Mouse (Mus musculus) megakaryocyte, adult 5-6 weeks (primary cell): Measurements from ENCODE around the gene Bmpr1b. TPM values are rescaled to one million over a fixed set of nuclear protein-coding genes. Genes with fewer than 3 reads are reported as not detected.

Source experiments
- ATAC-seq: 2 replicates; pipeline ENCODE4 v1.8.0; 2016; ENCODE audit warnings: mild to moderate bottlenecking, inconsistent platforms; ENCODE audit not compliant: poor library complexity, severe bottlenecking
- total RNA-seq, 2 experiments: library from RNA; stranded (forward) in 1 of 2; stranded (reverse) in 1 of 2; fragments of 153-499, 151-499 nt in 1 of 2; fragments of 221-1000, 200-1000 nt in 1 of 2; gene quantifications; 2 replicates each; pipeline versions ENCODE4 v1.2.3 to v1.2.4; 2015 to 2017

The Bmpr1b gene
- total RNA-seq, 2 experiments from 2014 or later = not detected

DNA sequence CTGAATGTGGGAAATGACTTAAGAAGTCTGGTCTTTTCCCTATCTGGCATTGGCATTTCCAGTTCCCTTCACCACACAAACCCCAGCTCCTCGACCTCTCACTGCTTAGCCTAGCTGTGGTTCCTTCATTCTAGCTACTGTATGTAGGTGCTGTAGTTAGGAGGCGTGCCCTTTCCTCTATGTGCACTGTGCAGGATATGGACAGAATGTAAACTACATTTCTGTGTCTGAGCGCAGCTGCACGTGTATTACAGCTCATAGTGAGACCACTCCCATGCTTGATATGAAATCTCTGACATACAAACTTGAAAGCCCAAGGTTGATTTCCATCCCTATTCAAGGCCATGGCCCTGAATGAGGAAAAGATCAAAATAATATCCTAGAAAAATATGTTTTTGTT, 252.1 kb downstream of the Bmpr1b start:
- ATAC-seq = no peak

DNA sequence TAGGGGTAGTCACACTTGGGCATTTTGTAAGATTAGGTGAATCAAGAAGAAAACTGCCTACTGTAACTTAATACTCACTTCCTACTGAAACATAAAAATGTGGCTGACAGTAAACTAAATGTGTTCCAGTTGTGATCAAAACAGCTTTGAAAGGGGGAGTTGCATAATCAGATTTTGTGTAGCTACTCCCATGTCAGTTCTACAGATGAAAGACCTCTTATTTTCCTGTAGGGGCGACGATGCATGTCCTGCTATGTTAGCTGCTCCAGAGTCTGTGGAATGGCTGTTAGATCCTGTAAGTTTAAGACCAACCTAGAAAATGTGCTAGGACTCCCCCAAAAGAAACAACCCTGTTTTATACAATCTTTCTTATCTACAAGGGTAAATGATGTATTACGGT, 253.2 kb downstream of the Bmpr1b start:
- ATAC-seq = no peak

DNA sequence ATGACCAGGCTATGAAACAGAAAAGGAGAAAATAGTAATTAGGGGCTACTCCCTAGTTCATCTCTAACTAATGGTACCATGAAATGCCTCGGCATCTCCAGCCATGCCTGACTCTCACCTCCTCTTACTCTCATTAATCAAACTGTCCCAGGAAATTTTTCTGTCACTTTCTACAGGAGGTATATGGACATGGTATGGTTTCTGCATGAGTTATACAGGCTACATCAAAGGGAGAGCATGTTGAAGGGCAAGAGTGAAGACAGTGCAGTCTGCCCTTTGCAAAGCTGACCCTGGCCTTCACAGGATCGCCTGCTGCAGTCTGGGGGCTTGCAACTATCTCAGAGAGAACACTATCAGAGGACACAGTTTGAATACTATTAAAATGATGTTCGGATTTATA, 254.6 kb downstream of the Bmpr1b start:
- ATAC-seq = no peak

DNA sequence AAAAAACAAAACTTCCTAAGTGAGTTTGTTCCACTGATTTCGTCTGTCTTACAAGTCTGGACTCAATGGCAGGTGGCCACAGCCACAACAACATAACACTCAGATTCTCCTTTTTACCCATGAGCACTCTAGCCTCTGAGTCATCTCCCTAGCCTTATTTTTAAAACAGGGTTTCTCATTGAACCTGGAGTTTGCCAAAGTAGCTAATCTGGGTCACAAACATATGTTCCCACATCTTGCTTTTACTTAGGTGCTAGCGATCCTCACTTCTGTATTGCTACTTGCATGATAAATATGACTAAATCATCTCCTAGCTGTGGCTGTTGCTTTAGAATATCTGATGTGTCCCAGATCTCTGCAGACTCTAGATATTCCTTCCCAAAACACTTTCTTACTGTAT, 260.1 kb downstream of the Bmpr1b start:
- no peak for ATAC-seq

DNA sequence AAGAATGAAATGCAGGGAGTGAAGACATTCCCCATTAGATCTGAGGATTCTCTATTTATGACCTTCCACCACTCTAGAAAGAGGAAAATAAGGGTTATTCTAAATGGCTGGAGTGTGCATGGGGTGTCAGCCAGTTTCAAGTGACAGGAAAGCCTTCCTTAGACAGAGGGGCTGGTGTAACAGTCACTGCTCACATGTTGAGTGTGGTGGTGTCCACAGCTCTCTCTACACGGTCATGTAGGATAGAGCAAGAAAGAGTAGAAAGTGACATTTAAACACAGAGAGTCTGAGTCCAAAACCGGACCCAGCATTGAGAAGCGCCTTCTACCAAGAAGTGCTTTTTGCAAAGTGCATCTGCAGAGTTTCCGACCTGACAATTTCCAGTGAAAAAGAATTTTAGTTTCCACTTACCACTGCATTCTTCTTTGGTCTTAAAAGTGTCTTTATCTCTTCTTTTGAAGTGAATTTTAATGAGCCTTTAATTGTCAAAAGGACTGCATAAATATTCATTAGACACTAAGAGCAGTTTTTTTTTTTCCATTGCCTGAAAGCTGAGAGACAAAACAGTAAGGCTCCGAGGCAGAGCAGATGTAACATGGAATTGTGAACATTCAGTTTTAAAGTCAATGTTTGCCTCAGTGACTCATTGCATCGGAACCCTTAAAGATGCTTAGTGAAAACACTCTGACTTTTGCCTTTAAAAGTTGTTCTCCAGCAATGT, 263.2 kb downstream of the Bmpr1b start:
- no peak for ATAC-seq

DNA sequence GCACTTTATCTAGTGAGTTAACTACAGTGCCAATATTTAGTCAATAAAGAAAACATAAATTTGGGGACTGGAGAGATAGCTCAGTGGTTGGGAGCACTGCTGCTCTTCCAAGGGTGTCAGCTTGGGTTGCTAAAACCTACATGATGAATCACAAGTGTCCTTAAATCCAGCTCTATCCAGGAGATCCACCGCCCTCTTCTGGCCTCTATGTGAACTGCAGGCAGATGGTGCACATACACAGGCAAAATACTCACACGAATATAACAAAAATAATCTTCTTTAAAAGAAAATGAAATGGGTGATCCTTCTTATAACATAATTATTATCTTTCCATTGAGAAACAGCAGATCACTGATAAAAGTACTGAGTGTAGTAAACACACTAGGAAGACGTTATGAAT, 268.9 kb downstream of the Bmpr1b start:
- ATAC-seq = no peak

DNA sequence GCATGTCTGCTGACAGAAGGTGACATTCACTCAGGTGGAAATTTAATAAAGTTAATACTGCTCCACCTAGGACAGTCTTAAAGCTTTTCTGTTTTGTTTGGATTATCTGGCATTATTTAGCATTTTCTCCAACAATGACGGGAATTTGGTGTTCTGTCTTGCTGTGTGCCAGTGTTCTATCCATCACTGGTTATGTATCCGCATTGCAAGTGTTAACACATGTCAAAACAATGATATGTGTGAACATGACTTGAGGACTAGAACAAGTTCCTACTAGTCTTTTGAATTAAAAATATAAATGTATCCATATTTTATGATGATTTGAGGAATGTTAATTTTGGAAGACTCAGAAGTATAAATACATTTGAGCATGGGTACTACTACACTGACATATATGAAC, 269.7 kb downstream of the Bmpr1b start:
- no peak for ATAC-seq

DNA sequence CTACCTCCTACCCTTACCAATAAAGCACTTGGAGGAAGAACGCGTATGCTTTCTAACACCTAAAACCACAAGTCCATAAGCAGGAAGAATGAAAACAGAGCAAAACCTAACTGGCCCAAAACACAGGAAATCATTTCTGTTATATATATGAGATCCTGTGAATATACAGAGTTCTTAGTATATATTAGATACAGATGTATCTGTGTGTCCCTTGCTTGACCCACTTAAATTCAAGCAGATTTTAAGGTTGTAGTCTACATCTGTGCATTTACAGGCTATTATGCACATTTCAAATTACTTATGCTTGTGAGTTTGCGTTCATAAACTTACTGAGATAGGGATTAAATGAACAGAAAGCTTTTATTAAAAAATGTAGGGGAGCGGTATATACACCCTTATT, 271.5 kb downstream of the Bmpr1b start:
- ATAC-seq = no peak

DNA sequence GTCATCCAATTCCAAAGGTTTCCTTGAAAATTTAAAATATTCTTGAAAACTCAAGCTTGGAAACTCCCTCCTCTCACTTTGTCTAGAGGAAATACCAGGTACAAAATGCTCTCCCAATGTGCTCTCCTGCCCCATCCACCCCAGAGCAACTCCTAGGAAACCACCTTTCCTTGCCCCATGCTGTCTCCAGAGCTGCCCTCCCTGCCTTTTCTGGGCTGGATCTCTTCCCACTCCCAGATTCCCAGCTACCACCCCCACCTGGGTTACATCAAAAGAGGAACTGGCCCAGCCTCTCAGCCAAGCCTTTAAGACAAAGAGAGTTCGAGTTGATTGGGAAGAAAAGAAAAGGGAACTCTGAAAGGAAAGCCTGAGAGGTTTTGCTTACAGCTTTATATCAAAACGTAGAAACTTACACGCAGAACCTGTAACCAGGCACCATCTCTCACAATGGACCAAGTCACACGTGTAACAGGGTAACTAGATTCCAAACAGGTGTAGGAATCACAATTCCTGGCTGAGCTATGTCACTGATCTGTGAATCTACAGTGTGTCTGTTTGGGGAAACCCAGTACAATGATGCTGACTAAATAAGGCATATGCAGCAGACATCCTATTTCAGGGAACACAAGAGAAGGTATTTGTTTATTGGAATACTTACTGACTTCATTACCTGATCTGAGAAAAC, 272.2 kb downstream of the Bmpr1b start:
- ATAC-seq = no peak

DNA sequence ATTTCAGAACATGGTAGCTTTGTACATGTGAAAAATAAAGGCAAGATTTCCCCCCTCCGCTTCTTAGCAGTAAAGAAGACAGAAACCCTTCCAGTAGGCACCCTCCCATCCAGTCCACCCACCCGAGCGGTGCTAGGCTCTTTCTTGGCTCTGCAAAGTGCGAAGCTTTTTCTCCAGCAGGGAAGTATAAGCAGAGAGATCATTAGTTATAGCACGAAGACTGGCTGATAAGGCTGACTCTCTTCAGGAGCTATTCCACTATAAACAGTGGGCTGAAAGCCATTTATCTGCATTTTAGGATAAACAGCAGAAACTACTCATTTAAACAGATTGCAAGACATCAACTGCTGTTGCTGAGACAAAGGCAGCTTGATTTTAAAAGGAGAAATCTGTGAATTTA, 274.1 kb downstream of the Bmpr1b start:
- ATAC-seq = no peak

DNA sequence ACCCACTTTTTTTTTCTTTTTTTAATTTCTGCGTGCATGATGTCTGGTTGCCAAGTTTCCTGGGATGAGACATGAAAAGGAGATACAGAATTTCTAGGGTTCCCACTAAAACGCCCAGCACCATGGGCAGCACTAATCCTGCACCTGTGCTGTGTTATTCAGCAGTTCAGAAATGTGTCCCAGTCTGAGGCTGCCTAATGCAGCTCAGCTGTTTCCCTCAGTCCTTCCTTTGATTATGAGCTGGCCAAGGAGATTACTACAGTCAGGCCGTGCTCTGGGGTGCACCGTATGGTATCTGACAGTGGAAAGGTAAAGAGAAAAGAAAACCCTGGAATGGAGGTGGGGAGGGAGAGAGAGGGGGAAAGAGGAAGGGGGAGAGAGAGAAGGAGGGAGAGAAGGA, 278.6 kb downstream of the Bmpr1b start:
- ATAC-seq = no peak

DNA sequence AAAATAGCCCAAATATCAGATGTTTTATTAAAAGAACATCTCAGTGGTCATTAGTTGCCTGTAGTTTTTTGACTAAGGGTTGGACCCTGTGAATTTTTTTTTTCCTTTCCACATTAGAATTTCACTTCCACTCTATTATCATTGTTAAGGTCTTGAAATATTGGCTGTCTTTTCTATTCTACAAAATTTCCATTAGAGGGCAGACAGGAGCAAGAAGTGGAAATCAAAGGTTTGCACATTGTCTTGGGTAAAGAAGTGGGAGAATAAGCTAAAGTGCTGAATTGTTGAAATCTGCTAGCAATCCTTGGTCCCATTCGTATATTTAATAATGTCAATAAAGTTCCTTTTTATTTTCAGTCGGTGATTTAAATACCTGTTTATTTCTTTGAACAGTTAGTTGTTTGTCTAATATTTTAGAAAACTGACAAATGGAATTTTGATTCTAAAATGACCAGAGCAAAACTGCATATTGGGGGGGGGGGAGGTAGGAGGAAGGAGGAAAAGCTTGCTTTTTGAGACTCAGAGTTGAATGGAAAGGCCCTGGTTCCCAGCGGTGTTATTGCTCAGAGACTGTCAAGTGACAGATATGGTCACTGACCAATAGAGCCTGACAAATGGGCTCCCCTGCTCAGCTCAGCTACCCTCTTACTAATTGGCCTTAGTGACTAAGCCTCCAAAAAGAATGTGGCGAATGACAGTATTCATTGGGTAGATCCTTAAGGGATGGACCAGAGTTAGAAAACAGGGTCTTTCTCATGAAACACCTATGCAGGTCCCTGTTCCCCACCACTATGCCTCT, 281.6 kb downstream of the Bmpr1b start:
- ATAC-seq = no peak

DNA sequence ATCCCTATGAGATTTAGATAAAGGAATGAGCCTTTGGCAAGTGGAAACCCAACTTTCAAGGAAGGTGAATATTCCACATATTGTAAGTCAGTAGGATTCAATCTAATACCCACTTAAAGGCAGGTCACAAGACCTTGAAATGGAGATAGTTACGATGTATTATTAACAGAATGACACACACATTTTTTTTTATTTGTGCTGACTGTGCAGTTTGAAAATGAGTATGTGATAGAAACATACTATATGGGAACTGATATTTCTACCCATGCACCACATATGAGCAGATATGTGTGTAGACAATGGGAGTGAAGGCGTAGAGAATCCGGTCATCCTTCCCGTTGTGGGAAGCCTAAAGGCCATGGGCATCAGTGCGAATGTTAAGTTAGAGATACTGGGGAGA, 285.0 kb downstream of the Bmpr1b start:
- ATAC-seq = no peak

DNA sequence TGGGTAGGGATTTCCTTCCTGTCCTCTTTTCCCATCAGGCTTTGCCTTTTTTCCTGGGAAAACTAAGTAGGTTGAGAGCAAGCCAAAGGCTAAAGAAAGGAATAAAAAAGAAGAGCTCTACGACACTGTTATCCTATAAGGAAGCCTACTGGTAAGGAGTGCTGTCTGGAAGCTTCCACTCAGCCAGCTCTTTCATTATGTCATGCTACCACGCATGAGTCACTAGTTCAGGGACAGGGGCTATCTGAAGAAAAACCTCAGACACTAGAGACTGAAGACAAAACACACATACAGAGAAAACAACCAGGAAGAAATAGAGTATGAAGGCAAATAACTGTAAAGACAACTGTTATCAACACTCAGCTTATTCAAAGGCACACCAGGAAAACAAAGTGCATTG, 286.7 kb downstream of the Bmpr1b start:
- no peak for ATAC-seq

DNA sequence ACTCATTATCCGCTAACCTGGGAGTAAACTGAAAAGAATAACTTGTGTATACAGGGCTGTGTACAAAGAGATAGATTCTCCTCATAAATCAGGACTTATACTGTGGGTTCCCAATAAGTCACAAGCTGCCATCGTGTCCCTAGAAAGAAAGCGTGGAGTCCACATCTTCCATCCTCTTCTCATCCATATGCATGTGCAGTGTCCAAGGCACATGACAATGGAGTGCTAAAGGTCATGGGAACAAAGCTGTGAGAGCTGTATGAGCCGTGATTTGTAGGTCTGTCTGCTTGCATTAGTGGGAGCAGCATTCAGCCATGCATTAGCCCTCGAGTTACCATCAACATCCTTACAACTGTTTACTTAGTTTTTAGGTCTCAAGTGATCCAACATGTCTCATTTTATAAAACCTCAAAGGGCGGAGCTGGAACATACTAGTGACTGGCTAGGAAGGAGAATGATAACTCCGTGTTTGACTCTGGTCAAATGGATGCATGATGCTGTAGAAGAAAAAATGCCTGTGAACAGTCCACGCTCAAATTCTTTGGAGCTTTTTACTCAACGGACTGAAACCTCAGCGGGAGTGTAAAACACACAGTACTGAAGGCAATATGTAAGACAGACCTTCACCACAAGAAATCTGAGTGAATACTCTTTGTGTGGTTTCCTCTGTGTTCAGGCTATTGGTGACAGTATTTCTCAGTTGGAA, 296.7 kb downstream of the Bmpr1b start:
- ATAC-seq = no peak

DNA sequence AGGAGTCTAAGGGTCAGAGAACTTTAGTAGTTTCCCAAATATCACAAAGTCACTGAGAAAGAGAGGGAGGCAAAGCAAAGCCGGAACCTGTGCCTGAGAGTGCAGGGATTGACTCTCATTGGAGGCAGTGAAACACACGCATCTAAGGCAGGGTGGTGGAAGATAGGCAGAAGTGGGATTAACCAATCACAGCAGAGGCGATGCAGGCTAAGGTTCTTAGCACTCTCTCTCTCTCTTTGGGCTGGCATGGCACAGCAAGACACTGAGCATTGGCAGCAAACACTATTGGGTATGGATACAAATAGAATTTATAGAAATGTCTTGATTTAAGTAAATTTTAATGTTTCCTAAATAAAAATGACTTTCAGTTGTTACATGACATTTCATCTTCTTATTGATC, 297.4 kb downstream of the Bmpr1b start:
- no peak for ATAC-seq

DNA sequence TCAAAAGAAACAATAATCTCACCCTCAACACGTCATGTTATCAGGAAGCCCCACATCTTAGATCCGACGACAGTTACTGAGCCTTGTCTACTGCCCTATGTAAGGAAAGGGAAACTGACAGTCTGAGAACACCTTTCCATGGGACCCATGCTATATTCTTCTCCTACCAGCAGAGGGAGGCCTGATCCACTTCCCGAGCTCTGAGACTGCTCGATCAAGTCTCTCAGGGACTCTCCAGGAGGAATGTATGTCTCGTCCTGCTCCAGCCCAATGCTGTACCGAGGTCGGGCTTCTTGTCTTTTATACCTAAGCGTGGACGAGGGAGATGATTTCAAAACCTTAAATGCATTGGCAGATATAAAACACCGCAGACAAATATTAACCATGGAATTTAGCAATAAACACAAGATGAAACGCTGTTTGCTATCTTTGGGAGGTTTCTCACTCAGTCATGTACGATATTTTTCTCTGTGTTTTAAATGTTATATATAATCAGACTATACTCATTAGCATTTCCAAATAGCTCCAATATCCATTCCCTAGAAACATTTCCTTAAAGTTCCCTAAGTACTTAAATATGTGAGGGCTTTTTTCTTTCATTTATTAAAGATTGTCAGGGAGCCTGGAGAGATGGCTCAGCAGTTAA, 306.3 kb downstream of the Bmpr1b start:
- peak; percentile 94 for ATAC-seq

DNA sequence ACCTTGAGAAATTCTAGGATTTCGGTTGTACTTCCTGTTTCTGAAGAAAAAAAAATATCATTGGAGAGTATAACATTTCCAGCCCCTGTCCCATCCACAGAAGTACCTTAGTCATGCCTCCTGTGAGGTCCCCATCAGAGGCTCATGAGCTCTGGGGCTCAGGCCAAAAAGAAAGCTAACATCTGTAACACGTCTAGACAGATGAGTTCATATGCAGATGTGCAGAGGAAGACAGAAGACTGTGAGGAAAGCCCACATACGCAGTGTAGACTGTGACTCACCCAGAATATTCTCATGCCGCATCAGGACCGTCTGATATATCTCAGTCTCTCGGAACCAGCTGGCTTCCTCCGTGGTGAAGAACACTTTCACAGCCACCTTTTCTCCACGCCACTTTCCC, 312.1 kb downstream of the Bmpr1b start:
- ATAC-seq = no peak

DNA sequence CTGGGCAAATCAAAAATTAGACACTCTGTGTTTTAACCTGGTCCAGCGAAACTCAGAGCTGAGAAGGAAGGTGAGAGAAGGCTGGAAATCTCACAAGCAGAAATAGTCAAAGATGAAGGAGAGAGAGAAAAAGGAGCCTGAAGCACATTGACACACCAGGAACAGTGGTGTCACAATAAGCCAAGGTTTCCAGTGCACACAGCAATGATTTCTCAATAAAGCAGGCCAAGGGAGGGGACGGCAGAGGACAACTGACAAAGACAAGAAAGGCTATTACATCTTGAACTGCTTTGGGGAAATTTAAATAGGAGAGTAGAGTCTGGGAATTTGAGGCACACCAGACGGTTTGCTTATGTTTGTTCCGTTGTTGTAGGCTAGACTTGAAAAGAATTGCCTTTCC, 314.9 kb downstream of the Bmpr1b start:
- ATAC-seq = no peak

DNA sequence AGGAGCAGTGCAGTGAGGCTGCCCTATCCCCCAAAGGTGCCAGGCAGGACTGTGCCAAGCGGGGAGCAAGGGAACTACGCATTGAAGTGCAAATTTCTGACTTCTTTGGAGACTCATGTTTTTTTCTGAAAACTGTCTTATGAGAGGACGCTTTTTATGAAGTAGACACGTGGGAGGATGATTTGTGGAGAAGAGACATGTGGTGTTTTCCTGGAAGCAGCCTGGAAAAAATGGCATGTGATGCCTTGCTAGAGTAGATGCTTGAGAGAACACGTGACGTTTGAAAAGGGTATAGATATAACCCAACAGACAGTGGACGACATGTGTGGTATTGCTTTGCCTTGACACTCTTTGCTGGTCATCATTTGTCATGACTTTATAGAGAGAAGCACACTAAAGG, 319.1 kb downstream of the Bmpr1b start:
- no peak for ATAC-seq

DNA sequence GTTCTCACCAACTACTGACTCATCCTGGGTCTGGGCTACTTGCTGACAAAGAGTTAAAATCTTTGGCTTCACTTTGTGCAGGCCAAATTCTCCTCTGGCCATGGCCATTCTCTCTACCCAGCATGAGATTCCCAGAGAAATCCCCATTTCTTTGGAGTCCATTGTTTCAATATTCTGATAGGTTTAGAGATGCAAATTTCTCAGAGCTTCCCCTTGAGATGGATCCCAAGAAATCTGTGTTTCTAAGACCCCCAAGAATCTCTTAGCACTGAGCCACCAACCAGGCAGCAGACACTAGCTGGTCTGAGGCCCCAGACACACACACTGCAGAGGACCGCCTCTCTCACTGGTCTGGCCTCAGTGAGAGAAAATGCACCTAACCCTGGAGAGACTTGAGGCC, 320.0 kb downstream of the Bmpr1b start:
- no peak for ATAC-seq
